Mouse (Mus musculus): ENCODE results near the gene Bcl2l14. TPM values are rescaled to one million over a fixed set of nuclear protein-coding genes. Genes with fewer than 3 reads are reported as not detected.
A peak's percentile ranks its signal among the peaks of the same experiment; 100 is the strongest.

Gene Bcl2l14
- polyA plus RNA-seq, 1 experiment from 2014 or later, result 0.15 TPM

- Histone ChIP-seq H3K4me1 (ENCODE audit: control insufficient read depth in 2 of 2, insufficient read depth in 2 of 2, low read length in 2 of 2) (0 out of 4 replicates have a peak, but pooled peaks cover 0 to 2% of the 10 kb centered on the region in 2 experiments), H3K27ac (replicated peaks in 1 of 2; ENCODE audit: control insufficient read depth in 1 of 2, insufficient read depth in 1 of 2, low read depth in 2 of 2, low read length in 2 of 2) (no peak overlapping the region), H3K27me3 (ENCODE audit: control insufficient read depth, insufficient read depth, low read length) (no peaks in the 10 kb centered on the region), H3K9me3 (ENCODE audit: control insufficient read depth, low read length) (no peaks in the 10 kb centered on the region), H3K9ac (ENCODE audit: low read length) (no peak overlapping the region), H3K4me2 (ENCODE audit: low read length) (no peak overlapping the region), H3K36me3 (ENCODE audit: control insufficient read depth, insufficient read depth, low read length) (no peaks in the 10 kb centered on the region), H3K4me3 (ENCODE audit: control insufficient read depth in 1 of 2, insufficient read depth in 1 of 2, low read depth in 1 of 2, low read length in 2 of 2) (no peak overlapping the region)
- WGBS, result 55% methylated on average over 5 of the region's 5 CpGs
- ATAC-seq (ENCODE audit: insufficient number of reproducible peaks, insufficient read depth, low FRiP score, low read depth), result no peak
These were observed 11.1 kb downstream of the Bcl2l14 start for GRCm38 (mm10) chr6:134407226-134407625.

GRCm38 (mm10) chr6:134413706-134414531, 17.8 kb downstream of the Bcl2l14 start:
- no peaks in the 10 kb centered on the region for H3K9me3 ChIP-seq (ENCODE audit: control insufficient read depth, low read length)
- 0 out of 4 replicates have a peak, but pooled peaks cover 0 to 5% of the 10 kb centered on the region in 2 experiments for H3K4me1 ChIP-seq (ENCODE audit: control insufficient read depth in 2 of 2, insufficient read depth in 2 of 2, low read length in 2 of 2)
- no peak for ATAC-seq (ENCODE audit: insufficient number of reproducible peaks, insufficient read depth, low FRiP score, low read depth)
- peak overlapping the region; percentile 14; the same call in 1 of the 2 replicates for H3K4me2 ChIP-seq (ENCODE audit: low read length)
- no peak overlapping the region for H3K27ac ChIP-seq (replicated peaks in 1 of 2; ENCODE audit: control insufficient read depth in 1 of 2, insufficient read depth in 1 of 2, low read depth in 2 of 2, low read length in 2 of 2)
- H3K36me3 ChIP-seq (ENCODE audit: control insufficient read depth, insufficient read depth, low read length), result no peaks in the 10 kb centered on the region
- 52% methylated on average over 18 of the region's 18 CpGs for whole genome bisulfite sequencing
- no peak overlapping the region for H3K4me3 ChIP-seq (ENCODE audit: control insufficient read depth in 1 of 2, insufficient read depth in 1 of 2, low read depth in 1 of 2, low read length in 2 of 2)
- H3K27me3 ChIP-seq (ENCODE audit: control insufficient read depth, insufficient read depth, low read length), result no peaks in the 10 kb centered on the region
- H3K9ac ChIP-seq (ENCODE audit: low read length), result no peak overlapping the region

- WGBS, result 63% methylated on average over 4 of the region's 4 CpGs
- no peak overlapping the region for H3K9ac ChIP-seq (ENCODE audit: low read length)
- no peak for ATAC-seq (ENCODE audit: insufficient number of reproducible peaks, insufficient read depth, low FRiP score, low read depth)
- peak overlapping the region; percentile 14; the same call in 1 of the 2 replicates for H3K4me2 ChIP-seq (ENCODE audit: low read length)
- H3K27ac ChIP-seq (replicated peaks in 1 of 2; ENCODE audit: control insufficient read depth in 1 of 2, insufficient read depth in 1 of 2, low read depth in 2 of 2, low read length in 2 of 2), result no peak overlapping the region
- no peak overlapping the region for H3K4me3 ChIP-seq (ENCODE audit: control insufficient read depth in 1 of 2, insufficient read depth in 1 of 2, low read depth in 1 of 2, low read length in 2 of 2)
- 0 out of 4 replicates have a peak, but pooled peaks cover 0 to 5% of the 10 kb centered on the region in 2 experiments for H3K4me1 ChIP-seq (ENCODE audit: control insufficient read depth in 2 of 2, insufficient read depth in 2 of 2, low read length in 2 of 2)
- no peaks in the 10 kb centered on the region for H3K27me3 ChIP-seq (ENCODE audit: control insufficient read depth, insufficient read depth, low read length)
- no peaks in the 10 kb centered on the region for H3K9me3 ChIP-seq (ENCODE audit: control insufficient read depth, low read length)
- H3K36me3 ChIP-seq (ENCODE audit: control insufficient read depth, insufficient read depth, low read length), result no peaks in the 10 kb centered on the region
These were observed 18.4 kb downstream of the Bcl2l14 start for GRCm38 (mm10) chr6:134414532-134414883.

GRCm38 (mm10) chr6:134416556-134417105, 20.5 kb downstream of the Bcl2l14 start:
- Histone ChIP-seq H3K36me3 (ENCODE audit: control insufficient read depth, insufficient read depth, low read length) (no peaks in the 10 kb centered on the region), H3K4me2 (ENCODE audit: low read length) (no peak overlapping the region), H3K9ac (ENCODE audit: low read length) (no peak overlapping the region), H3K27me3 (ENCODE audit: control insufficient read depth, insufficient read depth, low read length) (no peaks in the 10 kb centered on the region), H3K9me3 (ENCODE audit: control insufficient read depth, low read length) (no peaks in the 10 kb centered on the region), H3K4me3 (ENCODE audit: control insufficient read depth in 1 of 2, insufficient read depth in 1 of 2, low read depth in 1 of 2, low read length in 2 of 2) (no peak overlapping the region), H3K4me1 (ENCODE audit: control insufficient read depth in 2 of 2, insufficient read depth in 2 of 2, low read length in 2 of 2) (0 out of 4 replicates have a peak, but pooled peaks cover 0 to 5% of the 10 kb centered on the region in 2 experiments), H3K27ac (replicated peaks in 1 of 2; ENCODE audit: control insufficient read depth in 1 of 2, insufficient read depth in 1 of 2, low read depth in 2 of 2, low read length in 2 of 2) (no peak overlapping the region)
- ATAC-seq (ENCODE audit: insufficient number of reproducible peaks, insufficient read depth, low FRiP score, low read depth), result no peak
- 71% methylated on average over 3 of the region's 3 CpGs for WGBS

DNA sequence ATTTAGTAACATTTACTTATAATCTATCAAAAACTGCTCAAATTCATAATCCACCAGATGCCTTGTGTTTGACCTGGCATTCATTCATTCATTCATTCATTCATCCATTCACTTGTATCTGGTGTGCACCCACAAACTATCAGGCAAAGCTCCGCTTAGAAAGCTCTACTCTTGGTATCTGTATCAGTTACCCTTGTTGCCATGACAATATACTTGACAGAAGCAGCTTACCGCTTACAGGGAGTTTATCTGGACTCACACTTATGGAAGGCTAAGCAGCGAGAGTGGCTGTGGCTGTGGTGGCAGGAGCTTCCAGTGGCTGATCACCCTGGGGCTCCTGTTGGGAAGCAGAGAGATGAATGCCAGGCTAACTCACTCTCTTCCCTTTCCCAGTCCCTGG, 21.8 kb downstream of the Bcl2l14 start:
- Histone ChIP-seq H3K27me3 (ENCODE audit: control insufficient read depth, insufficient read depth, low read length) (no peaks in the 10 kb centered on the region), H3K4me2 (ENCODE audit: low read length) (no peak overlapping the region), H3K4me1 (ENCODE audit: control insufficient read depth in 2 of 2, insufficient read depth in 2 of 2, low read length in 2 of 2) (0 out of 4 replicates have a peak, but pooled peaks cover 0 to 5% of the 10 kb centered on the region in 2 experiments), H3K9me3 (ENCODE audit: control insufficient read depth, low read length) (no peaks in the 10 kb centered on the region), H3K9ac (ENCODE audit: low read length) (no peak overlapping the region), H3K36me3 (ENCODE audit: control insufficient read depth, insufficient read depth, low read length) (no peaks in the 10 kb centered on the region), H3K4me3 (ENCODE audit: control insufficient read depth in 1 of 2, insufficient read depth in 1 of 2, low read depth in 1 of 2, low read length in 2 of 2) (no peak overlapping the region), H3K27ac (replicated peaks in 1 of 2; ENCODE audit: control insufficient read depth in 1 of 2, insufficient read depth in 1 of 2, low read depth in 2 of 2, low read length in 2 of 2) (no peak overlapping the region)
- 0 out of 2 replicates have a peak, but pooled peaks have one; percentile 15 for ATAC-seq (ENCODE audit: insufficient number of reproducible peaks, insufficient read depth, low FRiP score, low read depth)
- 22% methylated on average over 3 of the region's 3 CpGs for WGBS

GRCm38 (mm10) chr6:134420375-134420774, 24.3 kb downstream of the Bcl2l14 start:
- Histone ChIP-seq H3K4me2 (ENCODE audit: low read length) (no peak overlapping the region), H3K27ac (replicated peaks in 1 of 2; ENCODE audit: control insufficient read depth in 1 of 2, insufficient read depth in 1 of 2, low read depth in 2 of 2, low read length in 2 of 2) (no peak overlapping the region), H3K27me3 (ENCODE audit: control insufficient read depth, insufficient read depth, low read length) (no peaks in the 10 kb centered on the region), H3K9ac (ENCODE audit: low read length) (no peak overlapping the region), H3K4me1 (ENCODE audit: control insufficient read depth in 2 of 2, insufficient read depth in 2 of 2, low read length in 2 of 2) (peaks cover under 1 to 5% of the 10 kb centered on the region in 2 experiments; a peak in 1 of 4 replicates), H3K4me3 (ENCODE audit: control insufficient read depth in 1 of 2, insufficient read depth in 1 of 2, low read depth in 1 of 2, low read length in 2 of 2) (no peak overlapping the region), H3K9me3 (ENCODE audit: control insufficient read depth, low read length) (no peaks in the 10 kb centered on the region), H3K36me3 (ENCODE audit: control insufficient read depth, insufficient read depth, low read length) (no peaks in the 10 kb centered on the region)
- WGBS, result 56% methylated on average over 8 of the region's 8 CpGs
- no peak for ATAC-seq (ENCODE audit: insufficient number of reproducible peaks, insufficient read depth, low FRiP score, low read depth)

DNA sequence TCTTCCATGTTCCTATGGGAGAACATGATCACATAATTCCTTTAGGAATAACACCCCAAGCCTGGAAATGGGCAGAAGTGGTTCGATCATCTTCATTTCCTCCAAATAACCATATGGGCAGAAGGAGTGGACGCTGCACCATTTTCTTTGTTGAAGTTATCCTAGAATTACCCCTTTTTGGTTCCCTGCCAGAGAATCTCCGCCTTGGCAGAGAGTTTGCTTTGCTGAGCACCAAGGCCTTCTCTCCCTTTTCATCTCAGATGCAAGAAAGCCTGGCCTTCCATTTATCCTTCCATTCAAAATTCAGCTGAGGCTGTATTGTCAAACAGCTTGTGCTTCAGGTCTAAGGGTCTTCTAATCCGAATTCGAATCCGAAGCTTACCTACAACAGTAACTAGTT, 25.8 kb downstream of the Bcl2l14 start:
- H3K4me2 ChIP-seq (ENCODE audit: low read length), result no peak overlapping the region
- ATAC-seq (ENCODE audit: insufficient number of reproducible peaks, insufficient read depth, low FRiP score, low read depth), result no peak
- H3K9me3 ChIP-seq (ENCODE audit: control insufficient read depth, low read length), result no peaks in the 10 kb centered on the region
- WGBS, result 81% methylated on average over 6 of the region's 6 CpGs
- peaks cover 2 to 5% of the 10 kb centered on the region in 2 experiments; a peak in 1 of 4 replicates for H3K4me1 ChIP-seq (ENCODE audit: control insufficient read depth in 2 of 2, insufficient read depth in 2 of 2, low read length in 2 of 2)
- no peaks in the 10 kb centered on the region for H3K36me3 ChIP-seq (ENCODE audit: control insufficient read depth, insufficient read depth, low read length)
- no peak overlapping the region for H3K9ac ChIP-seq (ENCODE audit: low read length)
- no peak overlapping the region for H3K27ac ChIP-seq (replicated peaks in 1 of 2; ENCODE audit: control insufficient read depth in 1 of 2, insufficient read depth in 1 of 2, low read depth in 2 of 2, low read length in 2 of 2)
- H3K27me3 ChIP-seq (ENCODE audit: control insufficient read depth, insufficient read depth, low read length), result no peaks in the 10 kb centered on the region
- H3K4me3 ChIP-seq (ENCODE audit: control insufficient read depth in 1 of 2, insufficient read depth in 1 of 2, low read depth in 1 of 2, low read length in 2 of 2), result no peak overlapping the region

Measured in heart, embryonic 14.5 days (tissue).